Mouse (Mus musculus) MEL (cell line): ENCODE data around the gene Gm10024. TPM values are rescaled to one million over a fixed set of nuclear protein-coding genes. Genes with fewer than 3 reads are reported as not detected.
A peak's percentile ranks its signal among the peaks of the same experiment; 100 is the strongest.
"Not testable (repeated sequence)": the region's sequence is repeated elsewhere in the genome, so short reads cannot be mapped to it uniquely, and the experiment has no call there.

Experiments
- DNase-seq: peaks from one replicate; pipeline ENCODE4 v3.0.0; 2011; ENCODE audit warnings: low read depth, low spot score
- H3K27ac ChIP-seq: 2 replicates; pipeline ENCODE4 v1.5.1; 2012; ENCODE audit warnings: low read depth, mild to moderate bottlenecking, control low read depth, low read length, moderate library complexity; ENCODE audit not compliant: control insufficient read depth
- H3K27me3 ChIP-seq, 2 experiments: fragments of 150-350 bp in 1 of 2; sonication (generic) in 1 of 2; 2 replicates each; pipeline ENCODE4 v1.6.1; 2012; ENCODE audit warnings: low read length in 2 of 2, mild to moderate bottlenecking in 2 of 2, improper control_type of control experiment in 1 of 2, moderate library complexity in 1 of 2; ENCODE audit not compliant: insufficient read depth in 2 of 2, control insufficient read depth in 1 of 2
- H3K36me3 ChIP-seq, 2 experiments: 2 replicates each; pipeline ENCODE4 v1.6.1; 2012 to 2014; ENCODE audit warnings: low read length in 2 of 2, improper control_type of control experiment in 1 of 2, inconsistent platforms in 1 of 2, mild to moderate bottlenecking in 1 of 2; ENCODE audit not compliant: insufficient read depth in 2 of 2, control insufficient read depth in 1 of 2
- H3K4me1 ChIP-seq, 2 experiments: fragments of 150-350 bp in 1 of 2; sonication (generic) in 1 of 2; 2 replicates each; pipeline ENCODE4 v1.6.1; 2012; ENCODE audit warnings: low read length in 2 of 2, improper control_type of control experiment in 1 of 2, mild to moderate bottlenecking in 1 of 2; ENCODE audit not compliant: insufficient read depth in 2 of 2, control insufficient read depth in 1 of 2
- H3K4me3 ChIP-seq, 2 experiments: fragments of 150-350 bp in 1 of 2; sonication (generic) in 1 of 2; 2 replicates each; pipeline ENCODE4 v1.5.1; 2012; ENCODE audit warnings: low read depth in 2 of 2, low read length in 2 of 2, mild to moderate bottlenecking in 2 of 2, moderate library complexity in 2 of 2, control low read depth in 1 of 2, improper control_type of control experiment in 1 of 2; ENCODE audit not compliant: control insufficient read depth in 1 of 2, insufficient read depth in 1 of 2
- H3K79me2 ChIP-seq: 2 replicates; pipeline ENCODE4 v1.6.1; 2012; ENCODE audit warnings: mild to moderate bottlenecking, low read length, moderate library complexity; ENCODE audit not compliant: control insufficient read depth, poor library complexity, insufficient read depth
- H3K9ac ChIP-seq: 2 replicates; pipeline ENCODE4 v1.6.1; 2012; ENCODE audit warnings: low read depth, mild to moderate bottlenecking, control low read depth, low read length, moderate library complexity; ENCODE audit not compliant: control insufficient read depth, poor library complexity, severe bottlenecking
- H3K9me3 ChIP-seq: fragments of 150-350 bp; sonication (generic); replicated peaks from 2 replicates; pipeline ENCODE4 v1.6.1; 2012; ENCODE audit warnings: mild to moderate bottlenecking, low read length, improper control_type of control experiment, moderate library complexity; ENCODE audit not compliant: insufficient read depth
- CHD1 ChIP-seq: IDR thresholded peaks from 2 replicates; pipeline ENCODE4 v1.6.1; 2012; ENCODE audit warnings: low read depth, mild to moderate bottlenecking, inconsistent platforms, low read length, improper control_type of control experiment
- CTCF ChIP-seq, 3 experiments: IDR thresholded peaks in 2 of 3; conservative IDR thresholded peaks in 1 of 3; 2 replicates each; pipeline ENCODE4 v1.5.1; 2011 to 2012; ENCODE audit warnings: low read length in 3 of 3, low read depth in 2 of 3, mild to moderate bottlenecking in 2 of 3, improper control_type of control experiment in 1 of 3, inconsistent platforms in 1 of 3, mixed read lengths in 1 of 3, moderate library complexity in 1 of 3; ENCODE audit not compliant: control insufficient read depth in 1 of 3, insufficient read depth in 1 of 3, poor library complexity in 1 of 3, severe bottlenecking in 1 of 3
- ELF1 ChIP-seq: IDR thresholded peaks from 2 replicates; pipeline ENCODE4 v1.6.1; 2014; ENCODE audit warnings: low read depth, mild to moderate bottlenecking, inconsistent platforms, low read length, improper control_type of control experiment, moderate library complexity
- EP300 ChIP-seq, 2 experiments: IDR thresholded peaks; 2 replicates each; pipeline ENCODE4 v1.6.1; 2011; ENCODE audit warnings: improper control_type of control experiment in 2 of 2, low read length in 2 of 2, low read depth in 1 of 2, mild to moderate bottlenecking in 1 of 2
- JUND ChIP-seq: IDR thresholded peaks from 2 replicates; pipeline ENCODE4 v1.6.1; 2011; ENCODE audit warnings: low read depth, mild to moderate bottlenecking, improper control_type of control experiment, low read length
- MYC ChIP-seq: IDR thresholded peaks from 2 replicates; pipeline ENCODE4 v1.6.1; 2011; ENCODE audit warnings: low read depth, mild to moderate bottlenecking, low read length, improper control_type of control experiment, moderate library complexity
- RAD21 ChIP-seq: IDR thresholded peaks from 2 replicates; pipeline ENCODE4 v1.6.1; 2011; ENCODE audit warnings: mild to moderate bottlenecking, low read depth, low read length, improper control_type of control experiment
- SMC3 ChIP-seq: IDR thresholded peaks from 2 replicates; pipeline ENCODE4 v1.6.1; 2011; ENCODE audit warnings: low read depth, low read length, improper control_type of control experiment
- UBTF ChIP-seq: IDR thresholded peaks from 2 replicates; pipeline ENCODE4 v1.6.1; 2012; ENCODE audit warnings: low read depth, mild to moderate bottlenecking, inconsistent platforms, low read length, improper control_type of control experiment, moderate library complexity, borderline replicate concordance; ENCODE audit not compliant: insufficient read depth
- USF1 ChIP-seq: IDR thresholded peaks from 2 replicates; pipeline ENCODE4 v1.6.1; 2014; ENCODE audit warnings: low read depth, mild to moderate bottlenecking, inconsistent platforms, low read length, improper control_type of control experiment, moderate library complexity
- ZC3H11A ChIP-seq: IDR thresholded peaks from 2 replicates; pipeline ENCODE4 v1.6.1; 2012; ENCODE audit warnings: low read depth, mild to moderate bottlenecking, inconsistent platforms, low read length, improper control_type of control experiment
- ZMIZ1 ChIP-seq: IDR thresholded peaks from 2 replicates; pipeline ENCODE4 v1.6.1; 2012; ENCODE audit warnings: low read depth, mild to moderate bottlenecking, inconsistent platforms, low read length, improper control_type of control experiment, moderate library complexity
- ZNF384 ChIP-seq: IDR thresholded peaks from 2 replicates; pipeline ENCODE4 v1.6.1; 2012; ENCODE audit warnings: low read depth, mild to moderate bottlenecking, inconsistent platforms, low read length, improper control_type of control experiment
- polyA plus RNA-seq, 2 experiments: library from polyadenylated mRNA; stranded (reverse) in 1 of 2; unstranded in 1 of 2; fragments of >175 nt in 1 of 2; fragments of >200 nt in 1 of 2; gene quantifications; 2 replicates each; pipeline versions ENCODE4 v1.2.1 to v1.2.4; 2012; ENCODE audit warnings: low replicate concordance in 2 of 2, low read depth in 1 of 2; ENCODE audit not compliant: insufficient read length in 2 of 2, insufficient read depth in 1 of 2, missing spikeins in 1 of 2
- total RNA-seq: library from RNA; depleted of rRNA; stranded (reverse); fragments of 300-350 nt; gene quantifications from 2 replicates; pipeline ENCODE4 v1.2.3, GENCODE M21; 2012; rRNA removed

Gene Gm10024
- total and polyA plus RNA-seq, 3 experiments, result not detected

DNA sequence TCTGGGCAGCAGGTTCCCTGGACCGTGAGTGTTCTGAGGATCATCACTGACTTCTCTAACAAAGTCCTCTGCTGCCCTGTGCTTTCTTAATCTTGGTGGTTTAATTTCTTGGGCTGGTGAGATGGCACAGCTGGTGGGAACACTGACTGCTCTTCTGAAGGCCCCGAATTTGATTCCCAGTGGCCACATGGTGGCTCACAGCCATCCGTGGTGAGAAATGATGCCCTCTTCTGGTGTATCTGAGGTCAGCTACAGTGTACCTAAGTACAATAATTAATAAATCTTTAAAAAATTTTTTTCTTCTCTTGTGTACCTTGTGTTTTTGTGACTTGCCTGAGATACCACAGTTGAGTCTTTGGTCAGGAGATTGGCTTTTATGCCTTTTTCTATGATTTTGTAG lies 41.1 kb downstream of the Gm10024 start:
- peak; percentile 22 for TF ChIP-seq RAD21
- TF ChIP-seq ZC3H11A, result peak; percentile 36
- TF ChIP-seq CTCF (IDR thresholded peaks at IDR 0.05 in 2 of 3, conservative IDR thresholded peaks at IDR 0.05 in 1 of 3; ENCODE audit: control insufficient read depth in 1 of 3, insufficient read depth in 1 of 3, low read depth in 2 of 3, low read length in 3 of 3, poor library complexity in 1 of 3, severe bottlenecking in 1 of 3), result peak; percentile 13 to 68 (median 56); a peak in 5 of 6 replicates
- TF ChIP-seq MYC, result 0 out of 2 replicates have a peak, but pooled peaks have one; percentile 33
- peak; percentile 65 for TF ChIP-seq SMC3
- not testable (repeated sequence) for H3K79me2 ChIP-seq, H3K9ac ChIP-seq, H3K27ac ChIP-seq, H3K9me3 ChIP-seq, H3K4me3 ChIP-seq, H3K27me3 ChIP-seq, H3K4me1 ChIP-seq, H3K36me3 ChIP-seq
- peak; percentile 44 for DNase-seq

DNA sequence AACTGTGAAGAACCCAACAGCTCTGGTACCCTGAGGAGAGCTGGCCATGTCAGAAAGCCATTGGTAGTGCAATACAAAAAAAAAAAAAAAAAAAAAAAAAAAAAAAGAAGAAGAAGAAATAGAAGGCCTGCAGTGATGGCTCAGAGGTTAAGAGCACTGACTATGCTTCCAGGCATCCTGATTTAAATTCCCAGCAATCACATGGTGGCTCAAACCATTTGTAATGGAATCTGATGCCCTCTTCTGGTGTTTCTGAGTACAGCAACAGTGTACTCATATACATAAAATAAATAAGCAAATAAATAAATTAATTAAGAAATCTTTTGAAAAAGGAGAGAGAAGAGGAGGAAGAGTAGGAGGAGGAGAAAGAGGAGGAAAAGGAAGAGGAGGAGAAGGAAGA lies 42.2 kb downstream of the Gm10024 start:
- H3K27ac ChIP-seq, result no peak overlapping the region
- H3K27me3 ChIP-seq, result peaks cover 0 to 5% of the 10 kb centered on the region in 2 experiments; a peak in 3 of 4 replicates
- H3K79me2 ChIP-seq, result no peaks in the 10 kb centered on the region
- no peak overlapping the region for H3K9ac ChIP-seq
- no peaks in the 10 kb centered on the region for H3K9me3 ChIP-seq
- TF ChIP-seq ZNF384 (0 out of 2 replicates have a peak, but pooled peaks have one; percentile 20), JUND (no peak), ZMIZ1 (no peak), EP300 (IDR thresholded peaks at IDR 0.05; ENCODE audit: low read depth in 1 of 2, low read length in 2 of 2) (no peak), CHD1 (no peak), ZC3H11A (peak; percentile 60), SMC3 (peak; percentile 59), RAD21 (peak; percentile 63), CTCF (IDR thresholded peaks at IDR 0.05 in 2 of 3, conservative IDR thresholded peaks at IDR 0.05 in 1 of 3; ENCODE audit: control insufficient read depth in 1 of 3, insufficient read depth in 1 of 3, low read depth in 2 of 3, low read length in 3 of 3, poor library complexity in 1 of 3, severe bottlenecking in 1 of 3) (peak; percentile 2 to 50 (median 12); a peak in 3 of 6 replicates), UBTF (no peak), USF1 (0 out of 2 replicates have a peak, but pooled peaks have one; percentile 18), ELF1 (no peak)
- H3K4me3 ChIP-seq, result no peak overlapping the region
- peak; percentile 30 for DNase-seq
- H3K4me1 ChIP-seq, result no peaks in the 10 kb centered on the region
- no peaks in the 10 kb centered on the region for H3K36me3 ChIP-seq

DNA sequence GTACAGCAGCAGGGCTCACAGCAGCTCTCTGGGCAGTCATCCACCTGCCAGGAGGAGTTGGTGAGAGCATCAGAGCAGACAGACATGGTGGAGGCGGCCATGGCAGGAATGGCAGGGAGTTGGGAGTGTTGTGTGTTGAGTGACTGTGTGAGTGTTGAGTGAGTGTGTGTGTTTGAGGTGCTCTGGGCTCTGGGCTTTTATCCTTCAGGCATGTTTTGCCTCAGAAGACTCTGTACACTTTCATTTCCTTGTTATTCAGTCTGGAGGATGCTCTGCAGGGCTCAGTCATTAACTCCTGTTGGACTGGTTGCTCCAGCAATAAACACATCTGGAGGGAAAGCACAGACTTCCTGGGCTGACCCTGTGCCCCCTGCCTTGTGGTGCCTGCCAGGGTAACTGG lies 48.3 kb downstream of the Gm10024 start, which contains the start of gene Gm3233:
Gene Gm3233 (minus strand): TSS at position 101 of the 400 bp plus-strand sequence.
- not testable (repeated sequence) for H3K79me2 ChIP-seq, H3K36me3 ChIP-seq, H3K4me1 ChIP-seq, DNase-seq, H3K9me3 ChIP-seq, H3K4me3 ChIP-seq, H3K27ac ChIP-seq, H3K9ac ChIP-seq
- peaks cover 3 to 15% of the 10 kb centered on the region in 2 experiments for H3K27me3 ChIP-seq

Other genes with a start within 250 kb of the Gm10024 start
- 54.9 and 70.6 TPM in 2 replicates for gene Fam207a, start 195.7 kb upstream of the Gm10024 start, total RNA-seq
- gene Fam207a, start 195.7 kb upstream of the Gm10024 start, polyA plus RNA-seq, result 10 to 100 TPM in 1 of 2 experiments, not detected in 1; 74.0 TPM
- gene Itgb2, start 181.2 kb upstream of the Gm10024 start, total RNA-seq, result 36.7 and 36.9 TPM in 2 replicates
- gene Itgb2, start 181.2 kb upstream of the Gm10024 start, polyA plus RNA-seq, result 10 to 100 TPM in 1 of 2 experiments, not detected in 1; 45.8 TPM
- gene Pttg1ip, start 129.7 kb upstream of the Gm10024 start, total RNA-seq, result 41.1 and 50.4 TPM in 2 replicates
- 10 to 100 TPM in 1 of 2 experiments, not detected in 1; 53.1 TPM for gene Pttg1ip, start 129.7 kb upstream of the Gm10024 start, polyA plus RNA-seq
- gene Sumo3, start 105.4 kb upstream of the Gm10024 start, total RNA-seq, result 145 and 151 TPM in 2 replicates
- gene Sumo3, start 105.4 kb upstream of the Gm10024 start, polyA plus RNA-seq, result 100 to 1,000 TPM in 1 of 2 experiments, not detected in 1; 342 TPM
- 3.5 and 3.7 TPM in 2 replicates for gene Gm49325, start 105.3 kb upstream of the Gm10024 start, total RNA-seq
- gene Gm49325, start 105.3 kb upstream of the Gm10024 start, polyA plus RNA-seq, result 1 to 10 TPM in 1 of 2 experiments, not detected in 1; 1.0 TPM
- 55.2 and 62.4 TPM in 2 replicates for gene Ube2g2, start 89.2 kb upstream of the Gm10024 start, total RNA-seq
- 100 to 1,000 TPM in 1 of 2 experiments, not detected in 1; 112 TPM for gene Ube2g2, start 89.2 kb upstream of the Gm10024 start, polyA plus RNA-seq
- 1.2 and 1.8 TPM in 2 replicates for gene Tspear, start 24.9 kb upstream of the Gm10024 start, total RNA-seq
- gene Tspear, start 24.9 kb upstream of the Gm10024 start, polyA plus RNA-seq, result 1 to 10 TPM in 1 of 2 experiments, not detected in 1; 3.8 TPM
- not detected in 2 replicates for gene Gm19402, start 20.7 kb upstream of the Gm10024 start, total RNA-seq
- gene Gm19402, start 20.7 kb upstream of the Gm10024 start, polyA plus RNA-seq, result not detected
- not detected in 2 replicates for gene Gm9508, start 14.2 kb upstream of the Gm10024 start, total RNA-seq
- gene Gm9508, start 14.2 kb upstream of the Gm10024 start, polyA plus RNA-seq, result not detected
- not detected in 2 replicates for gene Gm10272, start 4.8 kb upstream of the Gm10024 start, total RNA-seq
- gene Gm10272, start 4.8 kb upstream of the Gm10024 start, polyA plus RNA-seq, result not detected
- gene Gm10142, start 4.3 kb downstream of the Gm10024 start, total RNA-seq, result not detected in 2 replicates
- not detected for gene Gm10142, start 4.3 kb downstream of the Gm10024 start, polyA plus RNA-seq
- gene Krtap12-1, start 9.1 kb downstream of the Gm10024 start, total RNA-seq, result not detected in 2 replicates
- not detected for gene Krtap12-1, start 9.1 kb downstream of the Gm10024 start, polyA plus RNA-seq
- not detected in 2 replicates for gene Gm10100, start 15.0 kb downstream of the Gm10024 start, total RNA-seq
- not detected for gene Gm10100, start 15.0 kb downstream of the Gm10024 start, polyA plus RNA-seq
- gene Gm18596, start 31.2 kb downstream of the Gm10024 start, total RNA-seq, result not detected in 2 replicates
- not detected for gene Gm18596, start 31.2 kb downstream of the Gm10024 start, polyA plus RNA-seq
- gene Gm9736, start 39.9 kb downstream of the Gm10024 start, total RNA-seq, result not detected in 2 replicates
- gene Gm9736, start 39.9 kb downstream of the Gm10024 start, polyA plus RNA-seq, result not detected
- not detected in 2 replicates for gene Gm3233, start 48.2 kb downstream of the Gm10024 start, total RNA-seq
- not detected for gene Gm3233, start 48.2 kb downstream of the Gm10024 start, polyA plus RNA-seq
- gene Gm3238, start 59.9 kb downstream of the Gm10024 start, total RNA-seq, result not detected in 2 replicates
- gene Gm3238, start 59.9 kb downstream of the Gm10024 start, polyA plus RNA-seq, result not detected
- not detected in 2 replicates for gene Gm7138, start 65.5 kb downstream of the Gm10024 start, total RNA-seq
- gene Gm7138, start 65.5 kb downstream of the Gm10024 start, polyA plus RNA-seq, result not detected
- not detected in 2 replicates for gene Gm3250, start 71.1 kb downstream of the Gm10024 start, total RNA-seq
- gene Gm3250, start 71.1 kb downstream of the Gm10024 start, polyA plus RNA-seq, result not detected
- gene Gm7137, start 76.7 kb downstream of the Gm10024 start, total RNA-seq, result not detected in 2 replicates
- not detected for gene Gm7137, start 76.7 kb downstream of the Gm10024 start, polyA plus RNA-seq
- not detected in 2 replicates for gene Gm9639, start 83.6 kb downstream of the Gm10024 start, total RNA-seq
- gene Gm9639, start 83.6 kb downstream of the Gm10024 start, polyA plus RNA-seq, result not detected
- gene Gm19668, start 87.7 kb downstream of the Gm10024 start, total RNA-seq, result not detected in 2 replicates
- not detected for gene Gm19668, start 87.7 kb downstream of the Gm10024 start, polyA plus RNA-seq
- not detected in 2 replicates for gene Gm9507, start 100.4 kb downstream of the Gm10024 start, total RNA-seq
- not detected for gene Gm9507, start 100.4 kb downstream of the Gm10024 start, polyA plus RNA-seq
- not detected in 2 replicates for gene Gm2696, start 103.2 kb downstream of the Gm10024 start, total RNA-seq
- not detected for gene Gm2696, start 103.2 kb downstream of the Gm10024 start, polyA plus RNA-seq
- not detected in 2 replicates for gene Krtap10-4, start 115.6 kb downstream of the Gm10024 start, total RNA-seq
- not detected for gene Krtap10-4, start 115.6 kb downstream of the Gm10024 start, polyA plus RNA-seq
- not detected in 2 replicates for gene Krtap10-10, start 124.5 kb downstream of the Gm10024 start, total RNA-seq
- not detected for gene Krtap10-10, start 124.5 kb downstream of the Gm10024 start, polyA plus RNA-seq
- gene Gm36176, start 135.3 kb downstream of the Gm10024 start, total RNA-seq, result not detected in 2 replicates
- not detected for gene Gm36176, start 135.3 kb downstream of the Gm10024 start, polyA plus RNA-seq
- not detected in 2 replicates for gene Gm10318, start 141.4 kb downstream of the Gm10024 start, total RNA-seq
- not detected for gene Gm10318, start 141.4 kb downstream of the Gm10024 start, polyA plus RNA-seq
- not detected in 2 replicates for gene Gm3285, start 150.5 kb downstream of the Gm10024 start, total RNA-seq
- not detected for gene Gm3285, start 150.5 kb downstream of the Gm10024 start, polyA plus RNA-seq
- gene Lrrc3, start 191.1 kb downstream of the Gm10024 start, total RNA-seq, result 0.10 and 0.15 TPM in 2 replicates
- gene Lrrc3, start 191.1 kb downstream of the Gm10024 start, polyA plus RNA-seq, result under 1 TPM in 1 of 2 experiments, not detected in 1; 0.74 TPM